Mouse (Mus musculus) hindbrain, embryonic 10.5 days (tissue): Measurements from ENCODE around the gene Slc25a28. TPM values are rescaled to one million over a fixed set of nuclear protein-coding genes. Genes with fewer than 3 reads are reported as not detected.
A peak's percentile ranks its signal among the peaks of the same experiment; 100 is the strongest.

Experiments
- DNase-seq: peaks from one replicate; pipeline ENCODE4 v3.0.0-alpha.2; 2017; ENCODE audit warnings: low spot score
- H3K27ac ChIP-seq: fragments of 300-500 bp; sonication (generic); 2 replicates; pipeline ENCODE4 v1.5.1; 2016; ENCODE audit warnings: mild to moderate bottlenecking, moderate library complexity
- H3K27me3 ChIP-seq: fragments of 300-500 bp; sonication (generic); 2 replicates; pipeline ENCODE4 v1.6.1; 2016; ENCODE audit warnings: mild to moderate bottlenecking; ENCODE audit not compliant: poor library complexity, insufficient read depth, severe bottlenecking
- H3K36me3 ChIP-seq: fragments of 300-500 bp; sonication (generic); 2 replicates; pipeline ENCODE4 v1.6.1; 2016; ENCODE audit warnings: mild to moderate bottlenecking, moderate library complexity
- H3K4me1 ChIP-seq: fragments of 300-500 bp; sonication (generic); replicated peaks from 2 replicates; pipeline ENCODE4 v1.6.1; 2016; ENCODE audit warnings: mild to moderate bottlenecking
- H3K4me3 ChIP-seq: fragments of 300-500 bp; sonication (generic); 2 replicates; pipeline ENCODE4 v1.5.1; 2016; ENCODE audit warnings: mild to moderate bottlenecking, moderate library complexity
- H3K9me3 ChIP-seq: fragments of 300-500 bp; sonication (generic); 2 replicates; pipeline ENCODE4 v1.6.1; 2016; ENCODE audit warnings: mild to moderate bottlenecking, moderate library complexity
- WGBS: fragments of 180-500 bp; shearing (Covaris S2); methylation state at CpG from one replicate; pipeline ENCODE4 v1.1.7; 2016; 5-methylcytosine and 5-hydroxymethylcytosine counted together
- polyA plus RNA-seq: library from polyadenylated mRNA; unstranded; fragments of >200 nt; fragmentation: Nextera tagmentation; extraction: Ambion mirVana; gene quantifications from 2 replicates; pipeline ENCODE4 v1.2.1, GENCODE M21; 2016

Gene Slc25a28
- polyA plus RNA-seq, 1 experiment from 2014 or later: 12.3 TPM

DNA sequence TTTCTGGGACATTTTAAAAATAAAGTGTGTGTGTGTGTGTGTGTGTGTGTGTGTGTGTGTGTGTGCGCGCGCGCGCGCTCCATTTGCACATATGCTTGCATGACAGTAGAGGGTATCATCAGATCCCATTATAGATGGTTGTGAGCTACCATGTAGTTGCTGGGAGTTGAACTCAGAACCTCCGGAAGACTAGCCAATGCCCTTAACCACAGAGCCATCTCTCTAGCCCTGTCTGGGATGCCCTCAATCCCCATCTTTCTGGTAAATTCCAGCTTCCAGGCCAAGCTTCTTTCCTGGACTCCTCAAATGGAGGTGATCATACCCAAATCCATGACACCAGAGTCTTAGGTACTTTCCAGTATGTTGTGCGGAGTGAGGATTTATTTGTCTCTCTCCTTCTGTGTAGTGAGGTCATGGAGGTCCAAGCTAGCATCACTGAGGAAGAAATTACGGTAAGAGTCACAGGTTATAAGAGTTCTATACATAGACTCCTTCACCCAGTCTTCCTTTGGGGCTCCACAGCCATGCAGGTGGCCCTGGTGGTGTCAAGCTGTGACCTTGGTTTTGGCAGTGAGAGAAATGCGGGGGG is 56.8 kb downstream of the Slc25a28 start:
- Histone ChIP-seq H3K27me3 (peaks cover 100% of the 10 kb centered on the region), H3K36me3 (no peaks in the 10 kb centered on the region), H3K9me3 (no peaks in the 10 kb centered on the region), H3K4me1 (peaks cover 38% of the 10 kb centered on the region), H3K27ac (no peak overlapping the region), H3K4me3 (no peak overlapping the region)
- DNase-seq: peak; percentile 23
- WGBS: 33% methylated on average over 10 of the region's 10 CpGs

- Histone ChIP-seq H3K36me3 (no peaks in the 10 kb centered on the region), H3K4me3 (peak overlapping the region; percentile 52), H3K27ac (peak overlapping the region; percentile 80), H3K27me3 (peaks cover 100% of the 10 kb centered on the region), H3K4me1 (peaks cover 48% of the 10 kb centered on the region), H3K9me3 (no peaks in the 10 kb centered on the region)
- no peak for DNase-seq
- 0% methylated on average over 12 of the region's 12 CpGs for WGBS
Observed at GRCm38 (mm10) chr19:43616889-43617288, 57.8 kb downstream of the Slc25a28 start.

DNA sequence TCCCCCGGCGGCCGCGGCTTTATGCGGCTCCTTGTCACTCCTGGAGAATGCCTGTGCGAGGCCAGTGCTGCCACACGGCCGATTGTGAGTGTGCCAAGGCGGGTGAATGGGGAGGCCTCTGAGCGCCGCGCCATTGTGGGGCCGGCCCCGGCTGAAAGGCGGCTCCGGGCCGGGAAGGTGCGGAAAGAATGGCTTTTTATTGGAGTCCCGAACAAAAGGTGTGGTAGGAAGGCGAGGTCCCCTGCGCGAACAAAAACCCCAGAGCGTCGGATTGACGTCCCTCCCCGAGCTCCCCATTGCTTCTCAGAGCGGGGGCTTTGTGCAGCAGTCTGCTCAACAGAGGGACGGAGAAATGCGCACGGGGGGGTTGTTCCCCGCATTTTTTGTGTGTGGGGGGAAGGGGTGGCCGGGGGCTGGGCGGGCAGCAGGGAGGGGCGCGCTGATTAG is 58.2 kb downstream of the Slc25a28 start:
- no peaks in the 10 kb centered on the region for H3K36me3 ChIP-seq
- H3K27me3 ChIP-seq: peaks cover 100% of the 10 kb centered on the region
- peak overlapping the region; percentile 52 for H3K4me3 ChIP-seq
- no peaks in the 10 kb centered on the region for H3K9me3 ChIP-seq
- under 1% methylated on average over 35 of the region's 35 CpGs for WGBS
- peaks cover 51% of the 10 kb centered on the region for H3K4me1 ChIP-seq
- peak overlapping the region; percentile 80 for H3K27ac ChIP-seq
- DNase-seq: peak; percentile 86

GRCm38 (mm10) chr19:43615571-43616414 is 58.9 kb downstream of the Slc25a28 start:
- peak; percentile 63 for DNase-seq
- peaks cover 100% of the 10 kb centered on the region for H3K27me3 ChIP-seq
- no peaks in the 10 kb centered on the region for H3K36me3 ChIP-seq
- under 1% methylated on average over 34 of the region's 34 CpGs for WGBS
- H3K4me3 ChIP-seq: peak overlapping the region; percentile 52
- H3K4me1 ChIP-seq: peaks cover 55% of the 10 kb centered on the region
- no peaks in the 10 kb centered on the region for H3K9me3 ChIP-seq
- peak overlapping the region; percentile 81 for H3K27ac ChIP-seq

DNA sequence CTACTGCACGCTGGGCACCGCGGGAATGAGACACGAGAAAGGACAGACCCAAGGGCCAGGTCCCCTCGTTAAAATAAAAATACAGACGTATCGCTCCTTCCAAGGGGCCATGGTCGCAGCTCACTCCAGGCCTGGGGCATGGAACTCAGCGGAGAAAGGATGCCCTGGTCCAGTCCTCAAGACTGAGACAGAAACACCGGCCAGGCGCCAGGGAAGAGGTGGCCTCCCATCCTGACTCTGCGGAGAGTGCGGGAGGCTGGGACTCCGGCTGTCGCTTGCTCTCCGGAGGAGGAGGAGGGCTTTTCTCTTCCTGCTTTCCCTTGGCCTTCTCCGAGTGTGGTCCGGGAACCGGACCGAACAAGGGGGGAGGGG is 59.6 kb downstream of the Slc25a28 start:
- under 1% methylated on average over 20 of the region's 20 CpGs for WGBS
- DNase-seq: no peak

GRCm38 (mm10) chr19:43614341-43615073 is 60.2 kb downstream of the Slc25a28 start:
- Histone ChIP-seq H3K4me3 (peak overlapping the region; percentile 52), H3K27ac (peak overlapping the region; percentile 81), H3K36me3 (no peaks in the 10 kb centered on the region), H3K27me3 (peaks cover 100% of the 10 kb centered on the region), H3K4me1 (peaks cover 62% of the 10 kb centered on the region), H3K9me3 (no peaks in the 10 kb centered on the region)
- peak; percentile 72 for DNase-seq
- under 1% methylated on average over 92 of the region's 92 CpGs for WGBS

More for the DNA sequence above, 59.6 kb downstream of the Slc25a28 start:
- Histone ChIP-seq H3K4me1 (peaks cover 62% of the 10 kb centered on the region), H3K4me3 (peak overlapping the region; percentile 52), H3K36me3 (no peaks in the 10 kb centered on the region), H3K27ac (peak overlapping the region; percentile 81), H3K27me3 (peaks cover 100% of the 10 kb centered on the region), H3K9me3 (no peaks in the 10 kb centered on the region)

Other genes with a start within 250 kb of the Slc25a28 start
- 0.34 and 0.35 TPM in 2 replicates for gene Cnnm1, start 234.4 kb downstream of the Slc25a28 start, polyA plus RNA-seq
- gene Got1, start 150.3 kb downstream of the Slc25a28 start, polyA plus RNA-seq: 58.3 and 60.5 TPM in 2 replicates
- gene Nkx2-3, start 62.6 kb downstream of the Slc25a28 start, polyA plus RNA-seq: 0.56 and 1.0 TPM in 2 replicates
- 9.0 and 9.3 TPM in 2 replicates for gene Entpd7, start 14.8 kb upstream of the Slc25a28 start, polyA plus RNA-seq
- 12.8 and 13.9 TPM in 2 replicates for gene Cutc, start 78.1 kb upstream of the Slc25a28 start, polyA plus RNA-seq
- 14.1 and 15.3 TPM in 2 replicates for gene Cox15, start 78.1 kb upstream of the Slc25a28 start, polyA plus RNA-seq
- gene Abcc2, start 107.3 kb upstream of the Slc25a28 start, polyA plus RNA-seq: 0.02 TPM in 1 of 2 replicates, not detected in the other